Mouse (Mus musculus) lung, postnatal 0 days (tissue): Measurements from ENCODE around the gene Taf15.

Experiments
- CTCF ChIP-seq: IDR thresholded peaks from 2 replicates; pipeline ENCODE4 v1.5.1; 2016; ENCODE audit warnings: antibody characterized with exemption, mild to moderate bottlenecking
- EP300 ChIP-seq: IDR thresholded peaks from 2 replicates; pipeline ENCODE4 v1.6.1; 2016; ENCODE audit warnings: antibody characterized with exemption, mild to moderate bottlenecking, control low read depth

- TF ChIP-seq CTCF (no peak), EP300 (no peak)
Measured at GRCm38 (mm10) chr11:83448927-83449236, 24.0 kb upstream of the Taf15 start.
